Mouse (Mus musculus) thymus, postnatal 10 days (tissue): ENCODE results near the gene Fam174b.

Experiments used
- DNase-seq, 2 experiments: peaks; one replicate each; pipeline ENCODE4 v3.0.0; 2021; ENCODE audit warnings: low spot score in 2 of 2

Gene Fam174b

DNA sequence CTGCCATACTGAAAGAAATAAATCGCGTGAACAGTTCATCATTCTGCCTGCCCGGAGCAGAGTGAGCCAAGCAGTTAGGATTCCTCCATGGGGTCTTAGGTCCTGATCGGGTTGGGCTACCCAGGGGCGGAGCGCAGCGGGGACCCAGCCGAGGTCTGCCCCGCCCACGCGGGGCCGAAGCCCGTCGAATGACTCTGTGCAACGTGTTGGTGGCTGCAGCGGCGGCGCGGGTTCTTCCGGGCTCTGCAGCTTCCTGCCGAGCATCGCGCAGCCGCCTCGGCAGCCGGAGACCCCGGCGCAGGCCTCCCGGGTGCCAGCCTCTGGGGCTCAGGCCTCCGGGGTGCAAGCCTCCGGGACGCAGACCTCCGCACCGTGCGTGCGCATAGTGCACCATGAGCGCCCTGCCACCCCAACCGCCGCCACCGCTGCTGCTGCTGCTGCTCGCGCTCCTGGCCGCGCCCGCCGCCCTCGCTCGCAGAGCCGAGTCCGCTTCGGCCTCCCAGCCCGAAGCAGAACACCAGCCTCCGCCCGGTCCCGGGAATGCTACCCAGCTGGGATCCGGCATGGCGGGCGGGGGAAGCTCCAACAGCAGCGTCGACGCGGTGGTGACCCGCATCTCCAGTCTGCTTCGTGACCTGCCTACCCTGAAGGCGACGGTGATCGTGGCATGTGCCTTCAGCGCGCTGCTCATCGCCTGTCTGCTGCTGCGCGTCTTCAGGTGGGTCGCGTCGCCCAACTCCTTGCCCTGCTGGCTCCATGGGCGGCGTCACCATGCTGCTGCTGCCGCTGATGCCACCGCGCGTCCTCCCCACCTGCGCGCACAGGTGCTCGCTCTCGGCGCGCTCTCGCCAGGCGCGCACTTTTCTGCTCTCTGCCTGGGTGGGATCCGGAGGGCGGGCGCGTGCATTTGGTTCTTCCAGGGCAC is at the start of gene Fam174b:
TSS of gene Fam174b (plus strand) at position 192 of the 925 bp plus-strand sequence.
- DNase-seq = peak; percentile 29 to 49

DNA sequence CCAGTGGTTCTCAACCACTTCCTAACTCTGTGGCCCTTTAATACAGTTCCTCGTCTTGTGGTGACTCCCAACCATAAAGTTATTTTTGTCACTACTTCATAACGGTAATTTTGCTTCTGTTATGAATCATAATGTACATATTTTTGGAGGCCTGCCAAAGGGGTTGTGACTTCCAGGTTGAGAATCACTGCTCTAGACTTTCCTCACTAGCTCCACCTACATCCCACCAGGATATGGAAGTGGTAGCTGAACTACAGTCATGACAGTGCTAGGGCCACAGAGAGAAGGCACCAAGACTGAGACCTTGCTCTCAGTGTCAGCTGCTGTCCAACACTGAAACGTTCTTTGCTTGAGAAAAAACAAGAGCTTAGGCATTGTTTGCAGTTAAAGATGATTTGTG is 43.0 kb upstream of the Fam174b start:
- no peak for DNase-seq

DNA sequence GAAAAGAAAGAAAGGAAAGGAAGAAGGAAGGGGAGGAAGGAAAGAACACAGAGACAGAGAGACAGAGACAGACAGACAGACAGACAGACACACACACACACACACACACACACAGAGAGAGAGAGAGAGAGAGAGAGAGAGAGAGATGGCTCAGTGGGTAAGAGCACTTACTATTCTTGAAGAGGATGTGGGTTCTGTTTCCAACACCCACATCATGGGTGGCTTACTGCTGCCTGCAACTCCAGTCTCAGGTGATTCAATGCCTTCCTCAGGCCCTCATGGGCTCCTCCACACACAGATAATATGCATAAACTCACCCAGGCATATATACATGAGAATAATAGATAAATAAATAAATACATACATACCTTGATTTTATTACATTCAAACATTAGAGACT is 35.8 kb upstream of the Fam174b start:
- no peak for DNase-seq

DNA sequence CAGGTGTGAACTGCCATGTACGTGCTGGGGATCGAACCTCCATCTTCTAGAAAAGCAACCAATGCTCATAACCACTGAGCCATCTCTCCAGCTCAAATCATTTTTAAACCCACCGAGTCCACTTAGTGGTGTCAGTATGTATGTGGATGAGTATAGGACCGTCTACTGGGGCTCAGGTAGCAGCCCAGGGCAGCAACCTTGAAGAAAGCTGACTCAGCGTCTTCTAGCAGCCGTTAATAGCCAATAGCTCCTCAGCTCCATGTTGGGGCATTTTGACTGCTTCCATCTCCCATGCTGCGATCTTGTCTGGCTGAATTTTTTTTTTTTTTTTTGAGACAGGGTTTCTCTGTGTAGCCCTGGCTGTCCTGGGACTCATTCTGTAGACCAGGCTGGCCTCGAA is 26.6 kb upstream of the Fam174b start:
- DNase-seq = no peak

DNA sequence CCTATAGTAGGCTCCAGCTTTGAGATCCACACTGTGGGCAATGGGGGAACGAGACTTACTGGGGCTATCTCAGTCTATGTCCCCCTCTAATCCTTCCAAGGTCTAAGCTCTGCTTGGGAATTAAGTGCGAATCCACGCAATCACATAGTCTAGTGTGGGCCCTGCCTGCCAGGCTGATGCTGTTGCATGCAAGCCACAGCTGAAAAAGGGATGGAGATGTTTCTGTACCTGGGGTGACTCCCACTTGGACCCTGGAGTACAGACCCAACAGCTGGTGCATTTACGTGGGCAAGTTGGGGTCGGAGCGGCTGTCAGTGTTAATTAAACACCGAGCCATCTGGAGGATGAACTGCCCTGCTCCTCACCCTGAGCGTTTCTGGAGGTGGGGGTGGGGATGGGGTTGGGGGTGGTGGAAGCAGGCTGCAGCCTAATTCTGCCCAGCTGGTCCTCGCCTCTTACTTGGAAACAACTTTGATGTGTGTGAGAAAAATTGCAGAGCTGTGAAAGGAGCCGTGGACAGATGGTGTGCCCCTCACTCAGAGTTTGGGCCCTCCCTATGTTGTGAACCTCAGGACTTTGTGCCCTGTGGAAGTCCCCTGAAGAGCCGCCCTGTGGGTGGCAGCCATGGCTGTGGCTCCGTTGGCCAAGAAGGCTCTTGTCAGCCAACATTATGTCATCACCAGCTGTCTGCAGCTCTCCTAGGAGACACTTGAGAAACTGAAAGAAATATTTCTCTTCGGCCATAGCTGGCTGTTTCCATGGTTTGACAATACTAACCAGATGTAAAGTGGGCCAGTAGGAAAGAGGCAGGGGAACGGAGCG is 24.0 kb upstream of the Fam174b start:
- DNase-seq = no peak

DNA sequence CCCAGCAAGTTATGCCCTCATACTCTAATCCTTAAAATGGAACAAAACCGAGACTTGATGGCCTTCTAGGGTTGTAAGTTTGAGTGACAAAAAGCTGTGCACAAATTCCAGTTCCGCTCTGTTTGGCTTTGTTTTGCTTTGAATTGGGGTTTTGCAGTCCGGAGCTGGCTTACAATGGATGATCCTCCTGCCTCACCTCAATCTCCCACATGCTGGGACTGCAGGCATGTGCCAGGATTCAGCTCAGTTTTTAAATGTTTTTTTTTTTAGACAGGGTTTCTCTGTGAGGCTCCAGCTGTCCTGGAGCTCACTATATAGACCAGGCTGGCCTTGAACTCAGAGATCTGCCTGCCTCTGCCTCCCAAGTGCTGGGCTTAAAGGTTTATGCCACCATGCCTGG is 23.3 kb upstream of the Fam174b start:
- no peak for DNase-seq

DNA sequence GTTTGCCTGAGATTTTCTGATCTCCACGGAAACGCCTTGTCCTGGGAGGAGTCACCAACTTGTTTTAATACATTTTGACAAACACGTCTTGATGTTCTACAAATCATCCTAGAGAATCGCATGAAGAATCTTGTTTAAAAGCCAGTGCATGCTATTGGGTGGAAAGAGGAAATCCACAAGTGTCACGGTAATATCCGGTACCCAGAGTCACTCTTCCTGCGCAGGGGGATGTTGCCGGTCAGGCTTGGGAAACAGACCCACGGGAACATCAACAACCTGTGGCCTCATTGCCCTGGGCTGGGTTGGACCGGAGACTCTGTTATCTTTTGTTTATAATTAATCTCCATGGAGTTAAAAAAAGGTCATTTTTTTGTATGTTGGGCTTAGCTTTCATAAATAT is 22.1 kb upstream of the Fam174b start:
- DNase-seq = no peak

DNA sequence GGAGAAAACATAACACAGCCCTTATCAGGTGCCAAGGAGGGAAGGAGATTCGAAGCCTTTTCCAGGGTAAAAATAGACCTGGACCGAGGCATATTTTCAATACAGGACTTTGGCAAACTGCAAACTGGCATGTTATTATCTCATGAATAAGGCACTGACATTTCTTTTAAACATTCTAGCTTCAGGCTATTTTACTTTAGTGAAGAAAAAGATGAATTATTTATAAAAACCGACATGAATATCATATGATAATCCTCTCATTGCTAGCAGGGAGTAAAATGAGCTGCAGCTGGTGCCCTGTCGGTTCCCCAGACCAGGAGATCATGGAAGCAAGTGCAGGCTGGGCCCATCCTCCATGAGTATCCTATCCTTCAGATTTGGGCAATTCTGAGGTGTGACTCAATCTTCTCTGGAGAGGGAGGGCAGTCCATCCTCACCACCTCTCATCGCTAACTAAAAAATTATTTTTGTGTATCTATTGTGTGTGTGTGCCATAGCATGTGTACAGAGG is 21.6 kb upstream of the Fam174b start:
- no peak for DNase-seq

DNA sequence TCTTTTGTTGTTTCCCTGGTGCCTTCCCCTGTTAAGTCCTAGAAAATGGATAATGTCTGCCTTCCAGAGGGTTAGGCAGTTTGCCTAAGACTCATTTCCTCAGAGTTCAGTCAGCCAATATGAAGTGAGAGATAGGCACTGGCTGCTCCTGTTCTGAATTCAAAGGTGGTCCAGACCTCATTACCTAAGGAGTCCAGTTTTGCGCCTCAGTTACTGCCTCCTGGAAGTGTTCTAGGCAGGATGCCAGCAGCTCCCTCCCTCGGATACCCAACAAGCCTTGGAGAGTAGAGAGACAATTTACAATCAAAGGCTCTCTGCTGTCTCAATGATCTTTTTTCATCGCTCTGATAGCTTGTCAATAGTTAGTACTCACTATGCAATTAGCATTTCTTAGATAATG is 19.1 kb upstream of the Fam174b start:
- no peak for DNase-seq

DNA sequence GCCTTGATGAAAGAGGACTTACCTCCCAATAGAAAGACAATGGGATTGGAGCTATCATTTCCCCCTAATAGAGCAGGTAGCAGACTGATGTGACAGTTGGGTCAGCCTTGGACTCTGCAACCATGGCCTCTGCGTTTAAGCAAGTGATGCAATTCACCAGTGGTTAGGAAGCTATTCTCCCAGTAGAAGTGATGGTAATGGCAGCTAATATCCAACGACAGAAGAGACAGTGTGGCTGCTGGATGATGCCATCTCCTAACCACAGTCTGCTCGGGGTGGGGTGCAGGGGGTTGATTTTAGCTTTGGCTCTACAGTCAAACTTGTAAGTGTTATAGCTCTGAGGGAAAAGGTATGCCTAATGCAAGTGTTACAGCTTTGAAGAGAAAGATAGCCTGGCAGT is 18.3 kb upstream of the Fam174b start:
- no peak for DNase-seq

DNA sequence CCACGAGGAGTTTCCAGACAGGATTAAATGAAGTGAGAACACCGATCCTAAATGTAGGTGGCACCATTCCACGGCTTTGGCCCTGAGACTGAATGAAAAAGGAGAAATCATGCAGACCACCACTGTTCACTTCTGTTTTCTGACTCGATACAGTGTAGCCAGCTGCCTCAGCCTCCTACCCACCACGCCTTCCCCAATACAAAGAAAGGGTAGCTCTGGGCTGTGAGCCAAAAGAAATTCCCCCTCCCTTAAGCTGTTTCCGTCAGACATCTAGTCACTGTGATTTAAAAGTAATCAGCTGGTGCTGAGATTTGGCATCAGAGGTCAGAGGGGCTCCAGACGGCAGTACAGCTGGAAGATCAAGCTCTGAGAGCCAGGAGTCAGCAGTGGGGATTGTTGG is 10.2 kb upstream of the Fam174b start:
- no peak for DNase-seq

DNA sequence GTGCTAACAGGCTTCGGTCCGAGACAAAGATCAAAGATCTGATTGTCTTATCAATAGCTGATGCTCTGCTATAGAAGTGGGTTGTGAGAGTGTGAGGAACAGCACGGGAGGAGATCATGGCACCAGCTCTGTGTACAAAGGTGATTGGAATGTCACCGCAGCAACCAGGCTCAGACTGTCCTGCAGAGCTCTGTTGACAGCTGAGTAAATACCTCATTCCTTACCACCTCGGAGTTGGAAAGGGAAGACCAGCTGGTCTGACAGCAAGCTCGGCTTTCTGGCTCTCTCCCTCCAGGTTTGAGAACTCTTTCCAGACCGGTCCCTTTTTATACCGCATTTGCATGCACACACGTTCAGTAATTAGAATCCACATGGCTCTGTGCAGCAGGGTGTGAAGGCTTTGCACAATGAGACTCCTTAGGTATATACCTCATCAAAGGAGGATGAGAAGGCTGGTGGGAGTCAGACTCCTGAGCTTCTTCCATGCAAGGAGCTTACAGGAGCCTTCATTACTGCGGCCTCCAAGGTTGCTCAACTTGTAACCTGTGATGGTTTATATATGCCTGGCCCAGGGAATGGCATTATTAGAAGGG is 9.6 kb upstream of the Fam174b start:
- DNase-seq = no peak

DNA sequence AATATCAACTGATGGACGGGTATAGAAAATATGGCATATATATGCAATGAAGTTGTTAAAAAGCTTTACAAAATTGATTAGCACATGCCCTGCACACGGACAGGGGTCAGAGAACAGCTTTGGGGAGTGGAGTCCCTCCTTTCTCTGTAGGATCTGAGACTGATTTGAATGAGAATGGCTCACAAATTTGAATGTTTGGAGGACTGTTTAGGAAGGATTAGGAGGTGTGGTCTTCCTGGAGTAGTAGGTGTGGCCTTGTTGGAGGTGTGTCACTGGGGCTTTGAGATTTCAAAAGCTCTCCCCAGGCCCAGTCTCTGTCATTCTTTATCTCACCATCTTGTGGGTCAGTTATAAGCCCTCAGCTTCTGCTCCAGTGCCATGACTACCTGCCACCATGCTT is 4.1 kb upstream of the Fam174b start:
- DNase-seq = no peak

DNA sequence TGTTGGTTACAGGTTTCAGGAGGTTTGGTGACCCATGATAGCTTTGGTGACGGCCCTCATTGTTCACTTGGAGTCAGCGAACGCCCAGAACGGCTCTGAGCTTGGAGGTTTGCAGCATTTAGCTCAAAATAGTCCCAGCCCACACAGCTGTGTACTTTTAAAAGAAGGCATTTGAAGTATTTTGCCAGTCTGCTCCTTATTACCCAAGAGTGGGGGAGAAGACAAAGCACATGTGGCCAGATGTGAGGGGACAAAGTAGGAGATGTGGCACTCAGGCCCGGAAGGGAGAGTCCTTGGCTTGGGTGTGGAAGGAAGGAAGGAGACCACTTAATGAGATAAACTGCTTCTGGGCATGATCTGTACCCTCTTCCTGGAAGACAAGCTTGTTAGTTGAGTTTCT is 1.3 kb downstream of the Fam174b start:
- DNase-seq = no peak

DNA sequence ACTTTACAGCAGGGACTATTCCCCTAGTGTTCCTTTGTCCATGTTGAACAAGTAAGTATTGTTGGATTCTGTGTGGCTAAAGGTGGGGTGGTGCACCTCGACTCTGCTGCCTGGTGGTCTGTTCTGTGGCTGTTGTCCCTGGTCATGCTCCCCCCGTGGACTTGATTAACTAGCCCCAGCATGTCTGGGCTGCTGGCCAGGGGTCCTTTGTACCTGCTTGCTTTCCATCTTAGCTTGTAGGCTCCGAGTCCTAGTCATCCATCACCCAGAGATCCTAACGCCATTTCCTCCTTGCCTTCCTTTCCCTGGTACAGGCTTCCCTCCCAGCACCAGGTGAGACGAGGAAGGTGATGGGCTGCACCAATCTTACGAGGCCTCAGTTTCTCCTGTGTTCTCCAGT is 1.7 kb downstream of the Fam174b start:
- no peak for DNase-seq

DNA sequence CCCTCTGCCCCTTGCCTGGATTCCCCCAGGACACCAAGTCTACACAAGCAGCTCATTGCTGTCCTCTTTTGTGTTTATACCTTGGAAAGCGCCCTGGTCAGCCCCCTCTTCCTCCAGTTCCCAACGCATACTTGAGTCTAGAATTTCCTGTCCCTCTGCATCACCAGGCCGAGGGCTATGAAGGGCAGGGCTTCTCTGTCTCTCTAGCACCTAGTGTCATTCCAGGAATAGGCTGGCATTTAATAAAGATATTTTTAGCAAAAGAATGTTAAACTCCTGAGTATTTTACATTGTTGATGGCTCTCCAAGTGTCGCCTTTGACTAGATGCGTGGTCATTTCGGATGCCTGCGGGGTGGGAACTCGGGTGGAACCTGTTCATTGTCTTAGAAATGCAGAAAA is 3.0 kb downstream of the Fam174b start:
- DNase-seq = no peak

DNA sequence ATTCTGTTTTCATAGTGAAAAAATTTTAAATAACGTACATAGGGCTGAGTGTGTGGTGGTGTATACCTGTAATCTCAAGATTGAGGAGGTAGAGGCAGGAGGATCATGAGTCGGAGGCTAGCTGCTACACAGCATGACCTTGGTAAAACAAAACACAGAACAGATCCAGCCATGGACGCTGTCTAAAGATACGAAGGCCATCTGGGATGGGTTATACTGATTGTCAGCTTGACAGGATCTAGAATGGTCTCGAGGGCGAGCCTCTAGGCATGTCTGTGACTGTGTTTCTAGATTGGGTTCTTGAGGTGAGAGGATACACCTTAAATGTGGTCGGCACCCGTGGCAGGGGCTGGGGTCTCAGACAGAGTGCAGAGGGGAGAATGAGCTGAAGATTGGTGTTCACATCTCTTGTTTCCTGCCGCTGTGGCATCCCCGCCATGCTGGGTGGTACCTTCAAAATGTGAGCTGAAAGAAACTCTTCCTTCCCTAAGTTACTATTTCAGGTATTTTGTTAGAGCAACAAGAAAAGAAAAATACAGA is 3.8 kb downstream of the Fam174b start:
- no peak for DNase-seq

DNA sequence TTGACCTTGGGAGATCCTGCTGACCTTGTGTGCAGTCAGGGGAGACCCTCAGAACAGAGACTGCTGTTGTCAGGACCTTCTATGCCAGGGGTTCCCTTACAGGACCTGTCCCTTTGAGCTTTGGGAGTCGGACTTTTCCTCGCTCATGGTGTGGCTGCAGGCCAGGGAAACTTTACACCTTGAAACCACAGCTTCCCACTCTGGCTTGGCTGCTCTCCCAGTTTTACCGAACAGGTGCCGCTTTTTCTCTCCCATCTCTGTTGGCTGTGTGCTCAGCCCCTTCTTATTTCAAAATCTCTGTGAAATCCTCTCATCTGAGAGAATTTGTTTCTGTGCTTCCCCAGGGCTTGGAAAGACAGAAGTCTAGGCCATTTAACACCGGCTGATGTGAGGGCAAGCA is 5.8 kb downstream of the Fam174b start:
- DNase-seq = no peak

DNA sequence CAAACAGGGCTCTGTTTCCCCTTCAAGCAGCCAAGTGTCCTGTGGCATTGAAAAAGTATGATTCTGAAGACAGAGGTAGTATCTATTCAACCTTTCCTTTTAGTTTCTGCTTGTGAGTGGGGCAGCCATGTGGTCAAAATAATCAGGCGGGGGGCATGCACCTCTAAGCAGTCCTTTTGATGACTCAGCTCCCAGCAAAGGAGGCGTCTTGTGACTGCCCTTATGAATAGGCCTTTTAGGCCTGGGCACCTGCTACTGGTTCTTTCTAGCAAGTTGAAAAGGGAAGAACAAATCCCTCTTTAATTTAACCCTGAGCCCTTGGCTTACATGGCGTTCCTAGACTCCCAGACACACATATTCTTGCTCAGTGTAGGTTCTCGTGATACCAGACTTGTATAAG is 6.7 kb downstream of the Fam174b start:
- DNase-seq = no peak

DNA sequence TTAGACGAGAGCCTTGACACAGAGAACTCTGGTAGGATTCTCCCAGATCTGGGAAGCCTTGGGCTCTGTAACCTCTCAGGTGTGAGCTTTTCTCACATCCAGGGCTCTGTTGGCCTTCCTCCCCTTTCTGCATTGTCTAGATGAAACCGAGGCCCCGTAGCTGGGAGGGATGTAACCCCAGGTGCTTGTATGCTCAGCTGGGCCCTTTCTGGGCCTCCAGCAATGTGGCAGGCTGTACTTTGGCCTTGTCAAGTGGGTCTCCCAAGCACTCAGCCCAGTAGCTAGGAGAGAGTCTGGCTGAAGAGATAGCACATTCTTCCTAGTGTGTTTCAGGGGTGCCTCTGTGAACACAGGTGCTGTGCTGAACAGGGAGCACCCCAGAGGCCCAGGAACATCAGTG is 7.4 kb downstream of the Fam174b start:
- DNase-seq = no peak

DNA sequence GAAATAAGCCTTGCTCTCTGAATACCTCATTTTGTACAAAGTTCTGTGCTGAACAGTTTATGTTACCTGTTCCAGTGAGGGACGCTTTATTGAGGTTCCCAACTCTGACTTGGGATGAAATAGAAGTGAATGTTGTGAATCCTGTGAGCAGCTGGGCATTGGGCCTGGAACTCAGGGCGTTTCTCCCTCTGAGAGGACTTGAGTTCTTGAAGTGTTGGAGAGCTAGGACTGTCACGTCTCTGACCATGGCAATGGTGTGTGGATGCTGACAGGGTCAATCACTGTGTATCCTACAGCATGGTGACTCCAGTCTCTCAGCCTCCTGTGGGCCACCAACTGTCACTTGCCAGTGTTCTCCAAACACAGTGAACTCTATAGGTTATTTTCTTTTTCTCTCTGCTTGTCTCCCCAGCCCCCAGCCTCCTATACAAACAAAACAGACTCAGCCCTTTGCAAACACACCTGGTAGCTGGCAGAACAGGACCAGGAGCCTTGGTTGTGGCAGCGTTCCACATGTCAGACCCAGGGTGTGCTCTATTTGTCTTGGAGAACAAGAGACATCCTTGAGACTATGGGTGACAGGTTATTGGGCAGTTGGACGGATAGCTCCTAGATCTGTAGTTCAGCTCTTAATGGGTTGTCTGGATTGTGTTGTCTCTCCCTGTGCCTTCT is 8.5 kb downstream of the Fam174b start:
- no peak for DNase-seq

DNA sequence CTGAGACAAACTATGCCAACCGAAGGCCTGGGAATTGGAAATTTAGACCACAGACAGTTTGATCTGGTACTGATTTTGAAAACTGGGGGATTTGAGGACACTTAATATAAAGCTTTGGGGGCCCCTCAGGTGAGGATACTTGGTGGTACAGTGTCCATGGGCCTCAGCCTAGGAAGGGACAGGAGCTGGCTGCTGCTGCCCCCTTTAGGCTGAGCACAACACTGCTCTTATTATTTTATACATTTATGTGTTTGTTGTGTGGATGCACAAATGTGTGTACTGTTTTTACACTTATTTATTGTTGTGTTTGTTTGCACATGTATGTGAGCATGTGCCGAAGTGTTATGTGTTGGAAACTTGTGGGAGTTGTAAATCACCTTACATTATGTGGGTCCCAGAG is 9.2 kb downstream of the Fam174b start:
- DNase-seq = no peak
